Mouse (Mus musculus) MEL (cell line): Measurements from ENCODE around the gene Card14. TPM values are rescaled to one million over a fixed set of nuclear protein-coding genes. Genes with fewer than 3 reads are reported as not detected.
A peak's percentile ranks its signal among the peaks of the same experiment; 100 is the strongest.

ENCODE experiments used
- DNase-seq: peaks from one replicate; pipeline ENCODE4 v3.0.0; 2011; ENCODE audit warnings: low read depth, low spot score
- H3K27ac ChIP-seq: 2 replicates; pipeline ENCODE4 v1.5.1; 2012; ENCODE audit warnings: low read depth, mild to moderate bottlenecking, control low read depth, low read length, moderate library complexity; ENCODE audit not compliant: control insufficient read depth
- H3K27me3 ChIP-seq, 2 experiments: fragments of 150-350 bp in 1 of 2; sonication (generic) in 1 of 2; 2 replicates each; pipeline ENCODE4 v1.6.1; 2012; ENCODE audit warnings: low read length in 2 of 2, mild to moderate bottlenecking in 2 of 2, improper control_type of control experiment in 1 of 2, moderate library complexity in 1 of 2; ENCODE audit not compliant: insufficient read depth in 2 of 2, control insufficient read depth in 1 of 2
- H3K36me3 ChIP-seq, 2 experiments: 2 replicates each; pipeline ENCODE4 v1.6.1; 2012 to 2014; ENCODE audit warnings: low read length in 2 of 2, improper control_type of control experiment in 1 of 2, inconsistent platforms in 1 of 2, mild to moderate bottlenecking in 1 of 2; ENCODE audit not compliant: insufficient read depth in 2 of 2, control insufficient read depth in 1 of 2
- H3K4me1 ChIP-seq, 2 experiments: fragments of 150-350 bp in 1 of 2; sonication (generic) in 1 of 2; 2 replicates each; pipeline ENCODE4 v1.6.1; 2012; ENCODE audit warnings: low read length in 2 of 2, improper control_type of control experiment in 1 of 2, mild to moderate bottlenecking in 1 of 2; ENCODE audit not compliant: insufficient read depth in 2 of 2, control insufficient read depth in 1 of 2
- H3K4me3 ChIP-seq, 2 experiments: fragments of 150-350 bp in 1 of 2; sonication (generic) in 1 of 2; 2 replicates each; pipeline ENCODE4 v1.5.1; 2012; ENCODE audit warnings: low read depth in 2 of 2, low read length in 2 of 2, mild to moderate bottlenecking in 2 of 2, moderate library complexity in 2 of 2, control low read depth in 1 of 2, improper control_type of control experiment in 1 of 2; ENCODE audit not compliant: control insufficient read depth in 1 of 2, insufficient read depth in 1 of 2
- H3K79me2 ChIP-seq: 2 replicates; pipeline ENCODE4 v1.6.1; 2012; ENCODE audit warnings: mild to moderate bottlenecking, low read length, moderate library complexity; ENCODE audit not compliant: control insufficient read depth, poor library complexity, insufficient read depth
- H3K9ac ChIP-seq: 2 replicates; pipeline ENCODE4 v1.6.1; 2012; ENCODE audit warnings: low read depth, mild to moderate bottlenecking, control low read depth, low read length, moderate library complexity; ENCODE audit not compliant: control insufficient read depth, poor library complexity, severe bottlenecking
- H3K9me3 ChIP-seq: fragments of 150-350 bp; sonication (generic); replicated peaks from 2 replicates; pipeline ENCODE4 v1.6.1; 2012; ENCODE audit warnings: mild to moderate bottlenecking, low read length, improper control_type of control experiment, moderate library complexity; ENCODE audit not compliant: insufficient read depth
- BHLHE40 ChIP-seq: IDR thresholded peaks from 2 replicates; pipeline ENCODE4 v1.6.1; 2012; ENCODE audit warnings: low read depth, mild to moderate bottlenecking, inconsistent platforms, low read length, improper control_type of control experiment, borderline replicate concordance
- CHD2 ChIP-seq: IDR thresholded peaks from 2 replicates; pipeline ENCODE4 v1.6.1; 2011; ENCODE audit warnings: low read length, improper control_type of control experiment
- ELF1 ChIP-seq: IDR thresholded peaks from 2 replicates; pipeline ENCODE4 v1.6.1; 2014; ENCODE audit warnings: low read depth, mild to moderate bottlenecking, inconsistent platforms, low read length, improper control_type of control experiment, moderate library complexity
- EP300 ChIP-seq, 2 experiments: IDR thresholded peaks; 2 replicates each; pipeline ENCODE4 v1.6.1; 2011; ENCODE audit warnings: improper control_type of control experiment in 2 of 2, low read length in 2 of 2, low read depth in 1 of 2, mild to moderate bottlenecking in 1 of 2
- ETS1 ChIP-seq: IDR thresholded peaks from 2 replicates; pipeline ENCODE4 v1.6.1; 2012; ENCODE audit warnings: low read depth, mild to moderate bottlenecking, inconsistent platforms, low read length, improper control_type of control experiment, moderate library complexity
- GABPA ChIP-seq: IDR thresholded peaks from 2 replicates; pipeline ENCODE4 v1.6.1; 2012; ENCODE audit warnings: low read depth, mild to moderate bottlenecking, inconsistent platforms, low read length, improper control_type of control experiment, moderate library complexity
- GATA1 ChIP-seq: IDR thresholded peaks from 2 replicates; pipeline ENCODE4 v1.6.1; 2011; ENCODE audit warnings: low read depth, low read length, improper control_type of control experiment
- HCFC1 ChIP-seq: IDR thresholded peaks from 2 replicates; pipeline ENCODE4 v1.6.1; 2012; ENCODE audit warnings: low read depth, mild to moderate bottlenecking, inconsistent platforms, low read length, improper control_type of control experiment, moderate library complexity
- KAT2A ChIP-seq: conservative IDR thresholded peaks from 2 replicates; pipeline ENCODE4 v1.6.1; 2012; ENCODE audit warnings: low read depth, low read length, improper control_type of control experiment, inconsistent platforms
- MAX ChIP-seq: IDR thresholded peaks from 2 replicates; pipeline ENCODE4 v1.6.1; 2011; ENCODE audit warnings: low read length, improper control_type of control experiment
- MAZ ChIP-seq: IDR thresholded peaks from 2 replicates; pipeline ENCODE4 v1.6.1; 2012; ENCODE audit warnings: low read depth, mild to moderate bottlenecking, inconsistent platforms, low read length, improper control_type of control experiment
- MYC ChIP-seq: IDR thresholded peaks from 2 replicates; pipeline ENCODE4 v1.6.1; 2011; ENCODE audit warnings: low read depth, mild to moderate bottlenecking, low read length, improper control_type of control experiment, moderate library complexity
- NELFE ChIP-seq: IDR thresholded peaks from 2 replicates; pipeline ENCODE4 v1.6.1; 2011; ENCODE audit warnings: low read depth, low read length, improper control_type of control experiment
- NRF1 ChIP-seq: IDR thresholded peaks from 2 replicates; pipeline ENCODE4 v1.6.1; 2014; ENCODE audit warnings: low read depth, mild to moderate bottlenecking, inconsistent platforms, low read length, improper control_type of control experiment, moderate library complexity; ENCODE audit not compliant: poor library complexity, insufficient read depth, severe bottlenecking
- POLR2A ChIP-seq, 2 experiments: IDR thresholded peaks; 2 replicates each; pipeline ENCODE4 v1.6.1; 2011 to 2012; ENCODE audit warnings: low read length in 2 of 2, mild to moderate bottlenecking in 2 of 2, control low read depth in 1 of 2, improper control_type of control experiment in 1 of 2, low read depth in 1 of 2, moderate library complexity in 1 of 2; ENCODE audit not compliant: control insufficient read depth in 1 of 2, insufficient read depth in 1 of 2, poor library complexity in 1 of 2
- POLR2AphosphoS5 ChIP-seq: IDR thresholded peaks from 2 replicates; pipeline ENCODE4 v1.6.1; 2012; ENCODE audit warnings: low read depth, borderline replicate concordance, mild to moderate bottlenecking, inconsistent platforms, low read length, moderate library complexity, mixed read lengths
- RAD21 ChIP-seq: IDR thresholded peaks from 2 replicates; pipeline ENCODE4 v1.6.1; 2011; ENCODE audit warnings: mild to moderate bottlenecking, low read depth, low read length, improper control_type of control experiment
- RCOR1 ChIP-seq: IDR thresholded peaks from 2 replicates; pipeline ENCODE4 v1.6.1; 2012; ENCODE audit warnings: low read depth, mild to moderate bottlenecking, inconsistent platforms, low read length, improper control_type of control experiment
- SIN3A ChIP-seq: IDR thresholded peaks from 2 replicates; pipeline ENCODE4 v1.6.1; 2012; ENCODE audit warnings: low read length, improper control_type of control experiment, inconsistent platforms
- SMC3 ChIP-seq: IDR thresholded peaks from 2 replicates; pipeline ENCODE4 v1.6.1; 2011; ENCODE audit warnings: low read depth, low read length, improper control_type of control experiment
- USF1 ChIP-seq: IDR thresholded peaks from 2 replicates; pipeline ENCODE4 v1.6.1; 2014; ENCODE audit warnings: low read depth, mild to moderate bottlenecking, inconsistent platforms, low read length, improper control_type of control experiment, moderate library complexity
- ZC3H11A ChIP-seq: IDR thresholded peaks from 2 replicates; pipeline ENCODE4 v1.6.1; 2012; ENCODE audit warnings: low read depth, mild to moderate bottlenecking, inconsistent platforms, low read length, improper control_type of control experiment
- ZKSCAN1 ChIP-seq: IDR thresholded peaks from 2 replicates; pipeline ENCODE4 v1.6.1; 2012; ENCODE audit warnings: low read depth, mild to moderate bottlenecking, inconsistent platforms, low read length, improper control_type of control experiment, moderate library complexity
- ZNF384 ChIP-seq: IDR thresholded peaks from 2 replicates; pipeline ENCODE4 v1.6.1; 2012; ENCODE audit warnings: low read depth, mild to moderate bottlenecking, inconsistent platforms, low read length, improper control_type of control experiment
- polyA plus RNA-seq, 2 experiments: library from polyadenylated mRNA; stranded (reverse) in 1 of 2; unstranded in 1 of 2; fragments of >175 nt in 1 of 2; fragments of >200 nt in 1 of 2; gene quantifications; 2 replicates each; pipeline versions ENCODE4 v1.2.1 to v1.2.4; 2012; ENCODE audit warnings: low replicate concordance in 2 of 2, low read depth in 1 of 2; ENCODE audit not compliant: insufficient read length in 2 of 2, insufficient read depth in 1 of 2, missing spikeins in 1 of 2
- total RNA-seq: library from RNA; depleted of rRNA; stranded (reverse); fragments of 300-350 nt; gene quantifications from 2 replicates; pipeline ENCODE4 v1.2.3, GENCODE M21; 2012

Gene Card14
- total and polyA plus RNA-seq, 3 experiments = not detected

GRCm38 (mm10) chr11:119352113-119352512 is 44.5 kb downstream of the Card14 start:
- Histone ChIP-seq H3K4me1 (peaks cover 5 to 18% of the 10 kb centered on the region in 2 experiments), H3K9ac (no peak overlapping the region), H3K79me2 (no peaks in the 10 kb centered on the region), H3K27me3 (peaks cover 2 to 4% of the 10 kb centered on the region in 2 experiments; a peak in 3 of 4 replicates), H3K4me3 (no peak overlapping the region), H3K9me3 (no peaks in the 10 kb centered on the region), H3K36me3 (peaks cover 0 to 5% of the 10 kb centered on the region in 2 experiments; a peak in 2 of 4 replicates), H3K27ac (no peak overlapping the region)
- TF ChIP-seq USF1 = peak; percentile 29; the same call in 1 of the 2 replicates
- no peak for TF ChIP-seq ZC3H11A
- peak; percentile 42 for DNase-seq

GRCm38 (mm10) chr11:119353946-119354345 is 46.4 kb downstream of the Card14 start:
- peaks cover 5 to 11% of the 10 kb centered on the region in 2 experiments for H3K4me1 ChIP-seq
- no peaks in the 10 kb centered on the region for H3K79me2 ChIP-seq
- H3K9me3 ChIP-seq = no peaks in the 10 kb centered on the region
- H3K9ac ChIP-seq = no peak overlapping the region
- H3K36me3 ChIP-seq = peaks cover 0 to 5% of the 10 kb centered on the region in 2 experiments; a peak in 2 of 4 replicates
- peaks cover 2 to 4% of the 10 kb centered on the region in 2 experiments; a peak in 3 of 4 replicates for H3K27me3 ChIP-seq
- no peak overlapping the region for H3K27ac ChIP-seq
- H3K4me3 ChIP-seq = no peak overlapping the region
- DNase-seq = no peak
- no peak for TF ChIP-seq SMC3
- TF ChIP-seq USF1 = no peak

GRCm38 (mm10) chr11:119354798-119355442 is 47.4 kb downstream of the Card14 start:
- no peaks in the 10 kb centered on the region for H3K79me2 ChIP-seq
- H3K36me3 ChIP-seq = peaks cover 0 to 5% of the 10 kb centered on the region in 2 experiments; a peak in 2 of 4 replicates
- peak overlapping the region; percentile 4; the same call in 1 of the 2 replicates for H3K9ac ChIP-seq
- no peaks in the 10 kb centered on the region for H3K9me3 ChIP-seq
- H3K27ac ChIP-seq = no peak overlapping the region
- peaks cover 5 to 11% of the 10 kb centered on the region in 2 experiments for H3K4me1 ChIP-seq
- peak; percentile 97 for DNase-seq
- H3K27me3 ChIP-seq = peaks cover 2 to 4% of the 10 kb centered on the region in 2 experiments; a peak in 3 of 4 replicates
- H3K4me3 ChIP-seq = peak overlapping the region in 1 of 2 experiments; percentile 18; a peak in 2 of 4 replicates
- peak; percentile 69 for TF ChIP-seq HCFC1
- TF ChIP-seq RCOR1 = peak; percentile 92
- TF ChIP-seq KAT2A = no peak
- no peak for TF ChIP-seq NRF1
- peak; percentile 92 for TF ChIP-seq ETS1
- TF ChIP-seq MAZ = 0 out of 2 replicates have a peak, but pooled peaks have one; percentile 31
- TF ChIP-seq BHLHE40 = peak; percentile 80
- TF ChIP-seq POLR2AphosphoS5 = no peak
- no peak for TF ChIP-seq CHD2
- TF ChIP-seq USF1 = 0 out of 2 replicates have a peak, but pooled peaks have one; percentile 7
- TF ChIP-seq SIN3A = peak; percentile 94
- TF ChIP-seq MYC = peak; percentile 75; the same call in 1 of the 2 replicates
- no peak for TF ChIP-seq ZNF384
- TF ChIP-seq EP300 (IDR thresholded peaks at IDR 0.05; ENCODE audit: low read depth in 1 of 2, low read length in 2 of 2) = peak; percentile 86 to 89
- no peak for TF ChIP-seq ZKSCAN1
- TF ChIP-seq GABPA = no peak
- TF ChIP-seq POLR2A (IDR thresholded peaks at IDR 0.05; ENCODE audit: control insufficient read depth in 1 of 2, insufficient read depth in 1 of 2, low read depth in 1 of 2, low read length in 2 of 2, poor library complexity in 1 of 2) = no peak
- TF ChIP-seq MAX = peak; percentile 69; the same call in 1 of the 2 replicates
- no peak for TF ChIP-seq ZC3H11A
- TF ChIP-seq ELF1 = peak; percentile 83
- no peak for TF ChIP-seq NELFE
- no peak for TF ChIP-seq RAD21
- TF ChIP-seq GATA1 = peak; percentile 88
